Mouse (Mus musculus) T-helper 1 cell (primary cell): ENCODE results near the gene Ica1l.
"Not testable (repeated sequence)": the region's sequence is repeated elsewhere in the genome, so short reads cannot be mapped to it uniquely, and the experiment has no call there.

Experiments used
- in situ Hi-C: fragments of 300-600 bp; cut with MboI, MseI; formaldehyde crosslinking; loops from one replicate; pipeline ENCODE4 v1.15.1; 2025; ENCODE audit warnings: high pct_unique_total_duplicates

The Ica1l gene

GRCm38 (mm10) chr1:60042796-60043469 lies at the start of gene Ica1l:
Ica1l (minus strand) TSS chr1:60043184.
- in situ Hi-C loops = no loop called here

- in situ Hi-C loops = loop anchor here (25.0 kb wide), 1 partner anchor 1614 kb away; no protein-coding TSS in a partner anchor
These were observed 33.4 kb upstream of the Ica1l start for GRCm38 (mm10) chr1:60076411-60076810.

- in situ Hi-C loops = loop anchor here (25.0 kb wide), 1 partner anchor 1613 kb away; no protein-coding TSS in a partner anchor
These were observed 32.6 kb upstream of the Ica1l start for GRCm38 (mm10) chr1:60075590-60075989.

- in situ Hi-C loops = loop anchor here (25.0 kb wide), 1 partner anchor 1613 kb away; no protein-coding TSS in a partner anchor
These were observed 32.0 kb upstream of the Ica1l start for GRCm38 (mm10) chr1:60074935-60075334.

- in situ Hi-C loops = not testable (repeated sequence)
These were observed 27.7 kb upstream of the Ica1l start for GRCm38 (mm10) chr1:60070725-60071124.

GRCm38 (mm10) chr1:60056310-60056709 lies 13.3 kb upstream of the Ica1l start:
- in situ Hi-C loops = no loop called here

GRCm38 (mm10) chr1:60054659-60055058 lies 11.7 kb upstream of the Ica1l start:
- in situ Hi-C loops = no loop called here

GRCm38 (mm10) chr1:60047481-60047880 lies 4.5 kb upstream of the Ica1l start:
- in situ Hi-C loops = not testable (repeated sequence)

- in situ Hi-C loops = no loop called here
These were observed 1.6 kb upstream of the Ica1l start for GRCm38 (mm10) chr1:60044595-60044994.

- in situ Hi-C loops = no loop called here
These were observed 587 bp downstream of the Ica1l start for GRCm38 (mm10) chr1:60042398-60042795.

- in situ Hi-C loops = no loop called here
These were observed 7.9 kb downstream of the Ica1l start for GRCm38 (mm10) chr1:60035044-60035443.

- in situ Hi-C loops = no loop called here
These were observed 25.9 kb downstream of the Ica1l start for GRCm38 (mm10) chr1:60017031-60017469.

- in situ Hi-C loops = no loop called here
These were observed 26.8 kb downstream of the Ica1l start for GRCm38 (mm10) chr1:60016136-60016611.

GRCm38 (mm10) chr1:60015511-60015910 lies 27.5 kb downstream of the Ica1l start:
- in situ Hi-C loops = no loop called here

GRCm38 (mm10) chr1:60013779-60014178 lies 29.2 kb downstream of the Ica1l start:
- in situ Hi-C loops = no loop called here

GRCm38 (mm10) chr1:60008743-60009142 lies 34.2 kb downstream of the Ica1l start:
- in situ Hi-C loops = no loop called here

GRCm38 (mm10) chr1:60007337-60007736 lies 35.6 kb downstream of the Ica1l start:
- in situ Hi-C loops = no loop called here

- in situ Hi-C loops = no loop called here
These were observed 42.7 kb downstream of the Ica1l start for GRCm38 (mm10) chr1:60000319-60000718.

GRCm38 (mm10) chr1:59997352-59997751 lies 45.6 kb downstream of the Ica1l start:
- in situ Hi-C loops = loop anchor here (5.0 kb wide), 1 partner anchor 35 kb away; no protein-coding TSS in a partner anchor

- in situ Hi-C loops = loop anchor here (5.0 kb wide), 1 partner anchor 33 kb away; no protein-coding TSS in a partner anchor
These were observed 47.3 kb downstream of the Ica1l start for GRCm38 (mm10) chr1:59995646-59996045.

- in situ Hi-C loops = no loop called here
These were observed 55.5 kb downstream of the Ica1l start for GRCm38 (mm10) chr1:59987399-59988040.

GRCm38 (mm10) chr1:59986626-59987025 lies 56.4 kb downstream of the Ica1l start:
- in situ Hi-C loops = no loop called here

GRCm38 (mm10) chr1:59967291-59967690 lies 75.7 kb downstream of the Ica1l start:
- in situ Hi-C loops = no loop called here
